In the genomic region with DNA sequence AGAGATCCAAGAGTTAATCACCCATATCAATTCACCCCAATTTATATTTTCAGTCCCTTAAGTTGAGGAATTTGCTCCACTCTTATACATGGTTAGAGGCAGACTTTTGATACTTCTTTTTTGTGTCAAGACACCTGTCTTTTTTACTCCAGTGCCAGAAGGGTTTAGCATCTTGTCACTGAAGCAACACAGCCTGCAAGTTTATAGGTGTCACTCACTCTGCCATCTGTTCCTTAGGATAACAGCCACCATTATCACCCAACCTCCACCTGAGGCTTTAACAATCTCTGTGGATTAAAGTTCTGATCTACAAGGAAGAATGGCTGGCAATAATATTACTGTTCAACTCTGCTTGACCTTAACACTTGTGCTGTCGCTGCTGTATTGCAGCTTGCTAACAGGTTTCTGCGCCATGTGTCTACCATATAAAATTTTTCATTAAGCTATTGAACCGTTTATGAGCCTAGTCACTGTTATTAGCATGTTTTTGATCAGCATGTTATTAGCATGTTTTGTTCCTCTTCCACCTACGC, we compare ENCODE assay signal across 33 mouse cellular contexts.
DNase-seq lines count a peak whose midpoint lies in the region; ATAC-seq and TF ChIP-seq lines count a peak whose summit lies in the region.
"Had no signal": no experiment of that assay in that cellular context is flagged by ENCODE, and none has a peak within 500 bp of the region (broad histone marks: within the 10 kb centered on the region; RNA-seq: fewer than 3 reads in every experiment).

No protein-coding gene starts in this region.

- no peaks in the 10 kb centered on the region for H3K36me3 ChIP-seq in forebrain, embryonic 15.5 days
- H3K36me3 ChIP-seq in forebrain, embryonic 11.5 days (ENCODE audit: control insufficient read depth, insufficient read depth, low read length) = no peaks in the 10 kb centered on the region
- H3K36me3 ChIP-seq in limb, embryonic 13.5 days = no peaks in the 10 kb centered on the region
- H3K36me3 ChIP-seq: embryonic facial prominence, embryonic 13.5 days; G1E; hindbrain, embryonic 13.5 days; limb, embryonic 15.5 days; liver, embryonic 13.5 days; midbrain, embryonic 13.5 days; neural tube, embryonic 15.5 days; stomach, embryonic 15.5 days had no signal

- 60% methylated on average over 4 of the region's 4 CpGs for WGBS in forebrain, embryonic 15.5 days
- 90% methylated on average over 4 of the region's 4 CpGs for WGBS in forebrain, embryonic 11.5 days
- WGBS in limb, embryonic 13.5 days = 20% methylated on average over 4 of the region's 4 CpGs

- H3K4me2 ChIP-seq in forebrain, embryonic 15.5 days (replicated peaks) = no peak overlapping the region
- no peak overlapping the region for H3K4me2 ChIP-seq in forebrain, embryonic 11.5 days (ENCODE audit: low read depth, low read length, severe bottlenecking)
- H3K4me2 ChIP-seq in limb, embryonic 13.5 days (replicated peaks) = no peak overlapping the region
- H3K4me2 ChIP-seq: embryonic facial prominence, embryonic 13.5 days; heart, embryonic 11.5 days; hindbrain, embryonic 13.5 days; limb, embryonic 15.5 days; liver, embryonic 13.5 days; midbrain, embryonic 13.5 days; neural tube, embryonic 15.5 days; stomach, embryonic 15.5 days had no signal

- no peak for TF ChIP-seq POLR2A in brain, embryonic 14.5 days (IDR thresholded peaks at IDR 0.05; ENCODE audit: borderline replicate concordance, extremely low read depth, insufficient read depth, insufficient read length, poor library complexity, severe bottlenecking)

- H3K9ac ChIP-seq in forebrain, embryonic 15.5 days (replicated peaks) = no peak overlapping the region
- no peak overlapping the region for H3K9ac ChIP-seq in forebrain, embryonic 11.5 days (ENCODE audit: low read length)
- H3K9ac ChIP-seq in limb, embryonic 13.5 days = no peak overlapping the region
- H3K9ac ChIP-seq: embryonic facial prominence, embryonic 13.5 days; hindbrain, embryonic 13.5 days; limb, embryonic 15.5 days; liver, embryonic 13.5 days; midbrain, embryonic 13.5 days; neural tube, embryonic 15.5 days; stomach, embryonic 15.5 days had no signal

- H3K4me1 ChIP-seq in forebrain, embryonic 15.5 days = peaks cover 3% of the 10 kb centered on the region; the same call in 1 of the 2 replicates
- H3K4me1 ChIP-seq in forebrain, embryonic 11.5 days (replicated peaks; ENCODE audit: control insufficient read depth, insufficient read depth, low read length) = no peaks in the 10 kb centered on the region
- H3K4me1 ChIP-seq in limb, embryonic 13.5 days = peaks cover 5% of the 10 kb centered on the region; the same call in 1 of the 2 replicates
- H3K4me1 ChIP-seq: embryonic facial prominence, embryonic 13.5 days; hindbrain, embryonic 13.5 days; limb, embryonic 15.5 days; liver, embryonic 13.5 days; midbrain, embryonic 13.5 days; neural tube, embryonic 15.5 days; stomach, embryonic 15.5 days had no signal

- H3K27me3 ChIP-seq in forebrain, embryonic 15.5 days = no peaks in the 10 kb centered on the region
- H3K27me3 ChIP-seq in forebrain, embryonic 11.5 days (ENCODE audit: control insufficient read depth, insufficient read depth, low read length) = no peaks in the 10 kb centered on the region
- no peaks in the 10 kb centered on the region for H3K27me3 ChIP-seq in limb, embryonic 13.5 days
- H3K27me3 ChIP-seq: embryonic facial prominence, embryonic 13.5 days; hindbrain, embryonic 13.5 days; limb, embryonic 15.5 days; liver, embryonic 13.5 days; midbrain, embryonic 13.5 days; neural tube, embryonic 15.5 days; stomach, embryonic 15.5 days had no signal

- peak; percentile 69 for ATAC-seq in forebrain, embryonic 15.5 days (replicated peaks)
- no peak for ATAC-seq in forebrain, embryonic 11.5 days (replicated peaks; ENCODE audit: low FRiP score)
- peak; percentile 71 for ATAC-seq in limb, embryonic 13.5 days (ENCODE audit: low FRiP score, low read depth)
- ATAC-seq: intestine, postnatal 0 days; midbrain, embryonic 13.5 days had no signal

- peak; percentile 17 for DNase-seq in cerebellum, adult 9-11 months
- no peak for DNase-seq in cerebellum, postnatal 4 days (ENCODE audit: low spot score in 2 of 2)
- DNase-seq in forebrain, embryonic 11.5 days (ENCODE audit: low spot score) = no peak
- peak; percentile 85 for DNase-seq in brain, embryonic 14.5 days (ENCODE audit: low read depth)
- DNase-seq in thymus, postnatal 10 days (ENCODE audit: low spot score in 2 of 2) = no peak
- DNase-seq: adrenal gland, adult 8-10 months; cerebellum, postnatal 36 days; embryo, embryonic 11 days; gastrocnemius, postnatal 25 days; heart, adult 18-20 months; heart, postnatal 36 days; kidney, adult 9 months; kidney, postnatal 10 days; layer of hippocampus, adult 9-11 months; liver, embryonic 13.5 days; lung, adult 18-20 months; lung, postnatal 10 days; retina, postnatal 1 day; right cerebral cortex, postnatal 14 days; thymus, postnatal 4 days had no signal

- no peaks in the 10 kb centered on the region for H3K9me3 ChIP-seq in forebrain, embryonic 15.5 days
- H3K9me3 ChIP-seq in forebrain, embryonic 11.5 days (ENCODE audit: control insufficient read depth, low read length) = no peaks in the 10 kb centered on the region
- H3K9me3 ChIP-seq in limb, embryonic 13.5 days = no peaks in the 10 kb centered on the region
- H3K9me3 ChIP-seq: embryonic facial prominence, embryonic 13.5 days; hindbrain, embryonic 13.5 days; limb, embryonic 15.5 days; liver, embryonic 13.5 days; midbrain, embryonic 13.5 days; neural tube, embryonic 15.5 days; stomach, embryonic 15.5 days had no signal

- no peak overlapping the region for H3K27ac ChIP-seq in forebrain, embryonic 15.5 days (replicated peaks)
- H3K27ac ChIP-seq in forebrain, embryonic 11.5 days (ENCODE audit: low read depth, low read length) = no peak overlapping the region
- H3K27ac ChIP-seq in limb, embryonic 13.5 days = no peak overlapping the region
- H3K27ac ChIP-seq: embryonic facial prominence, embryonic 13.5 days; hindbrain, embryonic 13.5 days; limb, embryonic 15.5 days; liver, embryonic 13.5 days; macrophage; midbrain, embryonic 13.5 days; neural tube, embryonic 15.5 days; stomach, embryonic 15.5 days had no signal

- H3K4me3 ChIP-seq in forebrain, embryonic 15.5 days = no peak overlapping the region
- H3K4me3 ChIP-seq in forebrain, embryonic 11.5 days (ENCODE audit: low read depth, low read length) = no peak overlapping the region
- H3K4me3 ChIP-seq in limb, embryonic 13.5 days = no peak overlapping the region
- H3K4me3 ChIP-seq: embryonic facial prominence, embryonic 13.5 days; erythroblast, embryonic 14.5 days; hindbrain, embryonic 13.5 days; limb, embryonic 15.5 days; liver, embryonic 13.5 days; midbrain, embryonic 13.5 days; neural tube, embryonic 15.5 days; stomach, embryonic 15.5 days had no signal

- no peak for TF ChIP-seq CTCF in brain, embryonic 14.5 days (IDR thresholded peaks at IDR 0.05; ENCODE audit: borderline replicate concordance, extremely low read depth, insufficient read depth, insufficient read length)

Comparison
In these comparisons a context has a peak if more than half of its experiments do, and no peak if none do; other contexts are left out.
1. DNase-seq: peak in cerebellum, adult 9-11 months (single experiment) and brain, embryonic 14.5 days (single experiment); none in cerebellum, postnatal 4 days (0 of 2), forebrain, embryonic 11.5 days (single experiment) and thymus, postnatal 10 days (0 of 2).